Mouse (Mus musculus): ENCODE results near the gene 7530416G11Rik. TPM values are rescaled to one million over a fixed set of nuclear protein-coding genes. Genes with fewer than 3 reads are reported as not detected.

Gene 7530416G11Rik
- polyA plus RNA-seq, 1 experiment: not detected

GRCm38 (mm10) chr15:85524404-85524950, 21.4 kb upstream of the 7530416G11Rik start:
- TF ChIP-seq TAL1 (IDR thresholded peaks at IDR 0.05; ENCODE audit: low read length): no peak
- TF ChIP-seq GATA1 (IDR thresholded peaks at IDR 0.05; ENCODE audit: low read length): no peak
- Histone ChIP-seq H3K4me1 (ENCODE audit: control insufficient read depth) (no peaks in the 10 kb centered on the region), H3K27me3 (ENCODE audit: control insufficient read depth) (peaks cover 8% of the 10 kb centered on the region; the same call in 1 of the 2 replicates), H3K9me3 (ENCODE audit: control insufficient read depth, low read length) (no peaks in the 10 kb centered on the region), H3K36me3 (ENCODE audit: control insufficient read depth) (no peaks in the 10 kb centered on the region), H3K4me3 (replicated peaks) (no peak overlapping the region)

GRCm38 (mm10) chr15:85523173-85523991, 20.4 kb upstream of the 7530416G11Rik start:
- Histone ChIP-seq H3K27me3 (ENCODE audit: control insufficient read depth) (peaks cover 8% of the 10 kb centered on the region; the same call in 1 of the 2 replicates), H3K9me3 (ENCODE audit: control insufficient read depth, low read length) (no peaks in the 10 kb centered on the region), H3K36me3 (ENCODE audit: control insufficient read depth) (no peaks in the 10 kb centered on the region), H3K4me3 (replicated peaks) (no peak overlapping the region), H3K4me1 (ENCODE audit: control insufficient read depth) (no peaks in the 10 kb centered on the region)
- TF ChIP-seq TAL1 (IDR thresholded peaks at IDR 0.05; ENCODE audit: low read length) (no peak), GATA1 (IDR thresholded peaks at IDR 0.05; ENCODE audit: low read length) (no peak)

GRCm38 (mm10) chr15:85519438-85519837, 16.4 kb upstream of the 7530416G11Rik start:
- Histone ChIP-seq H3K36me3 (ENCODE audit: control insufficient read depth) (no peaks in the 10 kb centered on the region), H3K27me3 (ENCODE audit: control insufficient read depth) (peaks cover 4% of the 10 kb centered on the region; the same call in 1 of the 2 replicates), H3K4me1 (ENCODE audit: control insufficient read depth) (no peaks in the 10 kb centered on the region), H3K9me3 (ENCODE audit: control insufficient read depth, low read length) (no peaks in the 10 kb centered on the region), H3K4me3 (replicated peaks) (no peak overlapping the region)
- TF ChIP-seq GATA1 (IDR thresholded peaks at IDR 0.05; ENCODE audit: low read length) (no peak), TAL1 (IDR thresholded peaks at IDR 0.05; ENCODE audit: low read length) (no peak)

GRCm38 (mm10) chr15:85507370-85508014, 4.5 kb upstream of the 7530416G11Rik start:
- Histone ChIP-seq H3K4me3 (replicated peaks) (no peak overlapping the region), H3K36me3 (ENCODE audit: control insufficient read depth) (no peaks in the 10 kb centered on the region), H3K4me1 (ENCODE audit: control insufficient read depth) (no peaks in the 10 kb centered on the region), H3K27me3 (ENCODE audit: control insufficient read depth) (no peaks in the 10 kb centered on the region), H3K9me3 (ENCODE audit: control insufficient read depth, low read length) (no peaks in the 10 kb centered on the region)
- TF ChIP-seq TAL1 (IDR thresholded peaks at IDR 0.05; ENCODE audit: low read length) (no peak), GATA1 (IDR thresholded peaks at IDR 0.05; ENCODE audit: low read length) (no peak)

- no peaks in the 10 kb centered on the region for H3K27me3 ChIP-seq (ENCODE audit: control insufficient read depth)
These were observed 3.7 kb upstream of the 7530416G11Rik start for GRCm38 (mm10) chr15:85506680-85507079.

GRCm38 (mm10) chr15:85505118-85505925, 2.3 kb upstream of the 7530416G11Rik start:
- no peak for TF ChIP-seq GATA1 (IDR thresholded peaks at IDR 0.05; ENCODE audit: low read length)
- no peak for TF ChIP-seq TAL1 (IDR thresholded peaks at IDR 0.05; ENCODE audit: low read length)
- Histone ChIP-seq H3K4me3 (replicated peaks) (no peak overlapping the region), H3K9me3 (ENCODE audit: control insufficient read depth, low read length) (no peaks in the 10 kb centered on the region), H3K4me1 (ENCODE audit: control insufficient read depth) (no peaks in the 10 kb centered on the region), H3K27me3 (ENCODE audit: control insufficient read depth) (no peaks in the 10 kb centered on the region), H3K36me3 (ENCODE audit: control insufficient read depth) (no peaks in the 10 kb centered on the region)

More at GRCm38 (mm10) chr15:85506680-85507079, 3.7 kb upstream of the 7530416G11Rik start:
- no peaks in the 10 kb centered on the region for H3K36me3 ChIP-seq (ENCODE audit: control insufficient read depth)
- no peaks in the 10 kb centered on the region for H3K4me1 ChIP-seq (ENCODE audit: control insufficient read depth)
- no peak overlapping the region for H3K4me3 ChIP-seq (replicated peaks)
- no peaks in the 10 kb centered on the region for H3K9me3 ChIP-seq (ENCODE audit: control insufficient read depth, low read length)
- no peak for TF ChIP-seq TAL1 (IDR thresholded peaks at IDR 0.05; ENCODE audit: low read length)
- no peak for TF ChIP-seq GATA1 (IDR thresholded peaks at IDR 0.05; ENCODE audit: low read length)

- no peaks in the 10 kb centered on the region for H3K4me1 ChIP-seq (ENCODE audit: control insufficient read depth)
These were observed 2.8 kb downstream of the 7530416G11Rik start for GRCm38 (mm10) chr15:85500267-85500666.

GRCm38 (mm10) chr15:85497981-85498475, 5.0 kb downstream of the 7530416G11Rik start:
- no peak overlapping the region for H3K4me3 ChIP-seq (replicated peaks)
- no peaks in the 10 kb centered on the region for H3K4me1 ChIP-seq (ENCODE audit: control insufficient read depth)
- no peaks in the 10 kb centered on the region for H3K9me3 ChIP-seq (ENCODE audit: control insufficient read depth, low read length)
- H3K27me3 ChIP-seq (ENCODE audit: control insufficient read depth): peaks cover 17% of the 10 kb centered on the region; the same call in 1 of the 2 replicates
- no peaks in the 10 kb centered on the region for H3K36me3 ChIP-seq (ENCODE audit: control insufficient read depth)
- TF ChIP-seq GATA1 (IDR thresholded peaks at IDR 0.05; ENCODE audit: low read length) (no peak), TAL1 (IDR thresholded peaks at IDR 0.05; ENCODE audit: low read length) (no peak)

More at GRCm38 (mm10) chr15:85500267-85500666, 2.8 kb downstream of the 7530416G11Rik start:
- no peaks in the 10 kb centered on the region for H3K36me3 ChIP-seq (ENCODE audit: control insufficient read depth)
- no peak overlapping the region for H3K4me3 ChIP-seq (replicated peaks)
- TF ChIP-seq TAL1 (IDR thresholded peaks at IDR 0.05; ENCODE audit: low read length) (no peak), GATA1 (IDR thresholded peaks at IDR 0.05; ENCODE audit: low read length) (no peak)
- H3K9me3 ChIP-seq (ENCODE audit: control insufficient read depth, low read length): no peaks in the 10 kb centered on the region
- H3K27me3 ChIP-seq (ENCODE audit: control insufficient read depth): peaks cover 6% of the 10 kb centered on the region; the same call in 1 of the 2 replicates
